Mouse (Mus musculus) gonadal fat pad, adult 2 months (tissue): ENCODE measurements around the gene Adal. TPM values are rescaled to one million over a fixed set of nuclear protein-coding genes. Genes with fewer than 3 reads are reported as not detected.

Source experiments
- DNase-seq: peaks from one replicate; pipeline ENCODE4 v3.0.0-alpha.2; 2012; ENCODE audit warnings: low read depth
- polyA plus RNA-seq: library from polyadenylated mRNA; depleted of rRNA; stranded (reverse); fragments of >200 nt; gene quantifications from 2 replicates; pipeline ENCODE4 v1.2.3, GENCODE M21; 2012; rRNA removed

Gene Adal
- polyA plus RNA-seq, 1 experiment: 5.8 TPM

- no peak for DNase-seq
These were observed 38.7 kb downstream of the Adal start for GRCm38 (mm10) chr2:121178828-121179479.

GRCm38 (mm10) chr2:121183431-121183830, 43.2 kb downstream of the Adal start:
- DNase-seq: no peak

GRCm38 (mm10) chr2:121184142-121184541, 43.9 kb downstream of the Adal start:
- no peak for DNase-seq

- DNase-seq: no peak
These were observed 48.3 kb downstream of the Adal start for GRCm38 (mm10) chr2:121188530-121188929.

GRCm38 (mm10) chr2:121195466-121195865, 55.2 kb downstream of the Adal start:
- no peak for DNase-seq

GRCm38 (mm10) chr2:121204276-121204675, 64.0 kb downstream of the Adal start:
- no peak for DNase-seq

Other genes starting within 250 kb of the Adal start
- gene Ubr1, start 169.7 kb upstream of the Adal start, polyA plus RNA-seq: 31.0 and 33.1 TPM in 2 replicates
- 10.7 and 12.2 TPM in 2 replicates for gene Tmem62, start 163.4 kb upstream of the Adal start, polyA plus RNA-seq
- 28.4 and 32.4 TPM in 2 replicates for gene Ccndbp1, start 132.0 kb upstream of the Adal start, polyA plus RNA-seq
- gene Epb42, start 103.4 kb upstream of the Adal start, polyA plus RNA-seq: 0.04 and 0.11 TPM in 2 replicates
- gene Tgm5, start 54.6 kb upstream of the Adal start, polyA plus RNA-seq: 0.23 TPM in 1 of 2 replicates, not detected in the other
- gene Tgm7, start 30.6 kb upstream of the Adal start, polyA plus RNA-seq: not detected in 2 replicates
- gene Lcmt2, start 225 bp downstream of the Adal start, polyA plus RNA-seq: 9.4 and 10.3 TPM in 2 replicates
- 22.5 and 26.1 TPM in 2 replicates for gene Tubgcp4, start 30.2 kb downstream of the Adal start, polyA plus RNA-seq
- 3.0 and 3.9 TPM in 2 replicates for gene Zscan29, start 30.7 kb downstream of the Adal start, polyA plus RNA-seq
- gene Trp53bp1, start 131.0 kb downstream of the Adal start, polyA plus RNA-seq: 26.1 and 29.4 TPM in 2 replicates
- gene Map1a, start 149.2 kb downstream of the Adal start, polyA plus RNA-seq: 4.0 and 5.6 TPM in 2 replicates
- gene Ppip5k1, start 215.0 kb downstream of the Adal start, polyA plus RNA-seq: 45.3 and 52.8 TPM in 2 replicates
- gene Ckmt1, start 217.3 kb downstream of the Adal start, polyA plus RNA-seq: 4.3 and 4.9 TPM in 2 replicates
- gene Strc, start 246.7 kb downstream of the Adal start, polyA plus RNA-seq: 0.08 TPM in 1 of 2 replicates, not detected in the other